Mouse (Mus musculus) kidney, embryonic 16.5 days (tissue): ENCODE results near the gene Napa. TPM values are rescaled to one million over a fixed set of nuclear protein-coding genes. Genes with fewer than 3 reads are reported as not detected.

Source experiments
- ATAC-seq: fragments of 200-750 bp; cut with Nextera tagmentation; 2 replicates; pipeline ENCODE4 v1.8.0; 2017; ENCODE audit warnings: moderate TSS enrichment; ENCODE audit not compliant: low FRiP score, low TSS enrichment
- H3K27ac ChIP-seq: fragments of 300-500 bp; sonication (generic); 2 replicates; pipeline ENCODE4 v1.5.1; 2014; ENCODE audit warnings: low read length
- H3K27me3 ChIP-seq: fragments of 300-500 bp; sonication (generic); 2 replicates; pipeline ENCODE4 v1.6.1; 2014; ENCODE audit warnings: low read length, control low read depth, mixed read lengths; ENCODE audit not compliant: insufficient read depth
- H3K36me3 ChIP-seq: fragments of 300-500 bp; sonication (generic); 2 replicates; pipeline ENCODE4 v1.6.1; 2014; ENCODE audit warnings: low read length, control low read depth, mixed read lengths; ENCODE audit not compliant: insufficient read depth
- H3K4me1 ChIP-seq: fragments of 300-500 bp; sonication (generic); 2 replicates; pipeline ENCODE4 v1.6.1; 2014; ENCODE audit warnings: low read length, control low read depth, mixed read lengths; ENCODE audit not compliant: insufficient read depth
- H3K4me2 ChIP-seq: fragments of 300-500 bp; sonication (generic); replicated peaks from 2 replicates; pipeline ENCODE4 v1.6.1; 2014; ENCODE audit warnings: low read depth, low read length
- H3K4me3 ChIP-seq: fragments of 300-500 bp; sonication (generic); 2 replicates; pipeline ENCODE4 v1.5.1; 2014; ENCODE audit warnings: mild to moderate bottlenecking, low read length
- H3K9ac ChIP-seq: fragments of 300-500 bp; sonication (generic); replicated peaks from 2 replicates; pipeline ENCODE4 v1.6.1; 2014; ENCODE audit warnings: low read length
- H3K9me3 ChIP-seq: fragments of 300-500 bp; sonication (generic); 2 replicates; pipeline ENCODE4 v1.6.1; 2016; ENCODE audit warnings: low read length, control low read depth
- WGBS: fragments of 180-500 bp; shearing (Covaris S2); extraction: QIAGEN DNeasy Blood & Tissue Kit; methylation state at CpG from one replicate; pipeline ENCODE4 v1.1.7; 2014; 5-methylcytosine and 5-hydroxymethylcytosine counted together
- polyA plus RNA-seq: library from polyadenylated mRNA; unstranded; fragments of >200 nt; fragmentation: Nextera tagmentation; extraction: Ambion mirVana; gene quantifications from 2 replicates; pipeline ENCODE4 v1.2.1, GENCODE M21; 2015

Napa gene
- polyA plus RNA-seq = 215 and 220 TPM in 2 replicates

- peaks cover 3% of the 10 kb centered on the region; the same call in 1 of the 2 replicates for H3K36me3 ChIP-seq
- H3K4me3 ChIP-seq = peak within 1 kb of the TSS; percentile 96
- under 1% methylated on average over 64 of the region's 68 CpGs for WGBS
- H3K27me3 ChIP-seq = no peaks in the 10 kb centered on the region
- H3K9me3 ChIP-seq = no peaks in the 10 kb centered on the region
- peak within 1 kb of the TSS; percentile 77 for H3K4me2 ChIP-seq
- ATAC-seq = peak; percentile 99
- peak within 1 kb of the TSS; percentile 98 for H3K9ac ChIP-seq
- H3K27ac ChIP-seq = peak within 1 kb of the TSS; percentile 87
- H3K4me1 ChIP-seq = peaks cover 17% of the 10 kb centered on the region
Observed at GRCm38 (mm10) chr7:16098021-16099017, at the start of gene Napa. Napa (plus strand) TSS chr7:16098458.

GRCm38 (mm10) chr7:16048675-16049575 is 49.3 kb upstream of the Napa start:
- H3K36me3 ChIP-seq = no peaks in the 10 kb centered on the region

DNA sequence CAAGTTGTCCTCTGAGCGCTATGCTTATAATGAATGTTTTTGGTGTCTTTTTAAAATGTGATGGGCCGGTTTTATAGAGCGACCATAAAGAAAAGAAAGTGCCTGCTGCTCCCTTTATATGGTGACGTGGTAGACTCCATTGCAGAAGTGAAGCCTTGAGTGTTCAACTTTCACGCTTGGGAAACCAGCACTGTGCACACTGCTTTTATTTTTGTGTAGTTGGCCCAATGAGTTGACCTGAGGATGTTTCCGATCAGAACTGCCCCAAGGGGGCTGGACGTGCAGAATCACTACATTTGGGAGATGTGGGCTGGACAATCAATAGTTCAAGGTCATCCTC is 48.7 kb upstream of the Napa start:
- H3K36me3 ChIP-seq = no peaks in the 10 kb centered on the region
- peak overlapping the region; percentile 82 for H3K4me3 ChIP-seq
- no peaks in the 10 kb centered on the region for H3K9me3 ChIP-seq
- 75% methylated on average over 7 of the region's 7 CpGs for whole genome bisulfite sequencing
- H3K27me3 ChIP-seq = no peaks in the 10 kb centered on the region
- no peak for ATAC-seq
- H3K9ac ChIP-seq = peak overlapping the region; percentile 96
- H3K27ac ChIP-seq = peak overlapping the region; percentile 97; the same call in 1 of the 2 replicates
- H3K4me2 ChIP-seq = peak overlapping the region; percentile 87
- H3K4me1 ChIP-seq = peaks cover 44% of the 10 kb centered on the region

More at GRCm38 (mm10) chr7:16048675-16049575, 49.3 kb upstream of the Napa start:
- peak overlapping the region; percentile 97 for H3K27ac ChIP-seq
- peaks cover 51% of the 10 kb centered on the region for H3K4me1 ChIP-seq
- ATAC-seq = peak; percentile 21; the same call in 1 of the 2 replicates
- no peaks in the 10 kb centered on the region for H3K9me3 ChIP-seq
- H3K27me3 ChIP-seq = no peaks in the 10 kb centered on the region
- H3K4me2 ChIP-seq = peak overlapping the region; percentile 87
- H3K9ac ChIP-seq = peak overlapping the region; percentile 96
- peak overlapping the region; percentile 82 for H3K4me3 ChIP-seq
- WGBS = 5% methylated on average over 36 of the region's 36 CpGs

- H3K9ac ChIP-seq = no peak overlapping the region
- WGBS = 92% methylated on average over 3 of the region's 3 CpGs
- ATAC-seq = no peak
- H3K36me3 ChIP-seq = no peaks in the 10 kb centered on the region
- H3K9me3 ChIP-seq = no peaks in the 10 kb centered on the region
- H3K4me3 ChIP-seq = no peak overlapping the region
- H3K27me3 ChIP-seq = no peaks in the 10 kb centered on the region
- H3K27ac ChIP-seq = no peak overlapping the region
- H3K4me2 ChIP-seq = no peak overlapping the region
- H3K4me1 ChIP-seq = peaks cover 34% of the 10 kb centered on the region
Observed at GRCm38 (mm10) chr7:16050600-16050999, 47.7 kb upstream of the Napa start.

GRCm38 (mm10) chr7:16051883-16052595 is 46.2 kb upstream of the Napa start:
- Histone ChIP-seq H3K4me1 (peaks cover 26% of the 10 kb centered on the region), H3K4me2 (peak overlapping the region; percentile 87), H3K36me3 (no peaks in the 10 kb centered on the region), H3K27me3 (no peaks in the 10 kb centered on the region), H3K9me3 (no peaks in the 10 kb centered on the region), H3K4me3 (peak overlapping the region; percentile 62), H3K9ac (peak overlapping the region; percentile 78), H3K27ac (peak overlapping the region; percentile 91)
- WGBS = 4% methylated on average over 19 of the region's 19 CpGs
- peak; percentile 37; the same call in 1 of the 2 replicates for ATAC-seq

DNA sequence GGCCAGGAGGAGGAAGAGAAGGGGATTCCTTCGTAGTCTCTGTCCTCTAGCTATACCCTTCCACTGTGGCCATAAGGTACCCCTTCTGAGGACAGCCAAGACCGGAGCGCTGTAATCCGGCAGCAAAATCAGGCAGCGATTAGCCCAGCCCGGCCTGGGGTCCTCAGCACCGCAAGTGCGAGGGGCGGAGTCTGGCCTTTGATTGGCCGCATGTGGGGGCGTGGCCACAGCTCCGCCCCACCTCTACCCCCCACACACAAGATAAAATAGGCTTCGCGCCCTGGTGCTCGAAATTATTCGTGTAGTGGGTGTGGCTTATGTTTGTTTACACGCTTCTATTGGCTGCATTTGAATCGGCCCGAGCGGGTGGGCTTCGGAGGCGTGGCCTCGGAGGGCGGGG is 45.6 kb upstream of the Napa start:
- Histone ChIP-seq H3K9ac (peak overlapping the region; percentile 78), H3K27ac (peak overlapping the region; percentile 91), H3K9me3 (no peaks in the 10 kb centered on the region), H3K36me3 (no peaks in the 10 kb centered on the region), H3K4me1 (peaks cover 26% of the 10 kb centered on the region), H3K4me3 (peak overlapping the region; percentile 62), H3K4me2 (peak overlapping the region; percentile 87), H3K27me3 (no peaks in the 10 kb centered on the region)
- 0% methylated on average over 24 of the region's 24 CpGs for WGBS
- ATAC-seq = peak; percentile 85

DNA sequence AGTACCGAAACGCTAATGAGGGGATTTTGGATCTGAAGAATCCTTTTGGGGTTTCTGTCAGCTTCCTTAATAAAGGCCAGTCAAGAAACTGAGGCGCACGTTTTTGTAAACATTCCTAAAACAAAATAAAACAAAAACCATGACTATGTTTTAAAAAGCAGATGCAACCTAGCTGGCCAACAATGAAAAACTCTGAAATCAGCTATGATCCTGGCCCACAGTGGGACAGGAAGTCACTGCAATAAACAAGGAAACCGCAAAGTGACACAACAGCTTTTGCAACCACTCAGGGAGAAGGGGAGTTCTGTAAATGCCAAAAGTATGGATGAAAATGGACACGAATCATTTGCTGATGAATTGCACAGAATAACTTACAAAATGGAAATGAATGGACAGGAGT is 45.2 kb upstream of the Napa start:
- ATAC-seq = no peak

DNA sequence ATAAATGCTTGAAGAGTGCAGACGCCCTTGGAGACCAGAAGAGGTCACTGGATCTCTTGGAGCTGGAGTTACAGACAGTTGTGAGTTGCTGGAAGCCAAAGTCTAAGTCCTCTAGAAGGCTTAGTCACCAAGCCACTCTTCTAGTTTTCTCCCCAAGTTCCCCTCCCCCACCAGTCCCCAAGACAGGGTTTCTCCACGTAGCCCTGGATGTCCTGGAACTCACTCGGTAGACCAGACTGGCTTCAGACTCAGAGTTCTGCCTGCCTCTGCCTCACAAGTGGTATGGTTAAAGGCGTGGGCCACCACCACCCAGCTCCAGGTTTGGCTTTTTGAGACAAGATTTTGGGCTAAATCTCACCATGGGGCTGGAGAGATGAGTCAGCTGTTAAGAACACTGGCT is 43.3 kb upstream of the Napa start:
- Histone ChIP-seq H3K4me1 (peaks cover 15% of the 10 kb centered on the region), H3K9ac (no peak overlapping the region), H3K36me3 (no peaks in the 10 kb centered on the region), H3K27ac (no peak overlapping the region), H3K27me3 (no peaks in the 10 kb centered on the region), H3K9me3 (no peaks in the 10 kb centered on the region), H3K4me2 (no peak overlapping the region), H3K4me3 (no peak overlapping the region)
- no peak for ATAC-seq
- WGBS = 65% methylated on average over 4 of the region's 4 CpGs

More for the DNA sequence above, 45.2 kb upstream of the Napa start:
- Histone ChIP-seq H3K4me3 (peak overlapping the region; percentile 62), H3K9ac (no peak overlapping the region), H3K36me3 (no peaks in the 10 kb centered on the region), H3K4me2 (peak overlapping the region; percentile 87), H3K4me1 (peaks cover 26% of the 10 kb centered on the region), H3K27me3 (no peaks in the 10 kb centered on the region), H3K27ac (peak overlapping the region; percentile 64), H3K9me3 (no peaks in the 10 kb centered on the region)
- WGBS = 11% methylated on average over 6 of the region's 6 CpGs

GRCm38 (mm10) chr7:16055665-16056064 is 42.6 kb upstream of the Napa start:
- Histone ChIP-seq H3K4me1 (peaks cover 11% of the 10 kb centered on the region; the same call in 1 of the 2 replicates), H3K9ac (no peak overlapping the region), H3K27me3 (0 out of 2 replicates have a peak, but pooled peaks cover under 1% of the 10 kb centered on the region), H3K4me2 (no peak overlapping the region), H3K9me3 (no peaks in the 10 kb centered on the region), H3K27ac (no peak overlapping the region), H3K4me3 (no peak overlapping the region), H3K36me3 (no peaks in the 10 kb centered on the region)
- WGBS = 84% methylated on average over 6 of the region's 6 CpGs
- ATAC-seq = no peak
